In genomic region chr6:97883496-97883895, GRCm38 (mm10) we compare ENCODE assay signal across 11 mouse cellular contexts.
DNase-seq lines count a peak whose midpoint lies in the region; ATAC-seq and TF ChIP-seq lines count a peak whose summit lies in the region.
"Had no signal": no experiment of that assay in that cellular context is flagged by ENCODE, and none has a peak within 500 bp of the region (broad histone marks: within the 10 kb centered on the region; RNA-seq: fewer than 3 reads in every experiment).

No protein-coding gene starts in this region.

- no peaks in the 10 kb centered on the region for H3K27me3 ChIP-seq in intestine, embryonic 14.5 days (replicated peaks; ENCODE audit: control insufficient read depth, insufficient read depth, low read length)
- no peaks in the 10 kb centered on the region for H3K27me3 ChIP-seq in intestine, embryonic 15.5 days (replicated peaks)
- H3K27me3 ChIP-seq in heart, postnatal 0 days (ENCODE audit: control insufficient read depth, insufficient read depth, low read length): no peaks in the 10 kb centered on the region
- H3K27me3 ChIP-seq in liver, embryonic 11.5 days (replicated peaks; ENCODE audit: control insufficient read depth, insufficient read depth, low read length): no peaks in the 10 kb centered on the region
- H3K27me3 ChIP-seq: midbrain, embryonic 12.5 days; stomach, embryonic 15.5 days had no signal

- no peak overlapping the region for H3K9ac ChIP-seq in intestine, embryonic 14.5 days (ENCODE audit: low read length)
- no peak overlapping the region for H3K9ac ChIP-seq in intestine, embryonic 15.5 days
- H3K9ac ChIP-seq in heart, postnatal 0 days (replicated peaks; ENCODE audit: low read depth, low read length): no peak overlapping the region
- H3K9ac ChIP-seq in liver, embryonic 11.5 days (ENCODE audit: low read depth, low read length): no peak overlapping the region
- H3K9ac ChIP-seq: midbrain, embryonic 12.5 days; stomach, embryonic 15.5 days had no signal

- no peak overlapping the region for H3K4me2 ChIP-seq in intestine, embryonic 14.5 days (ENCODE audit: low read length)
- no peak overlapping the region for H3K4me2 ChIP-seq in intestine, embryonic 15.5 days (replicated peaks)
- H3K4me2 ChIP-seq in heart, postnatal 0 days (ENCODE audit: low read depth, low read length): peak overlapping the region; percentile 13
- no peak overlapping the region for H3K4me2 ChIP-seq in liver, embryonic 11.5 days
- H3K4me2 ChIP-seq: midbrain, embryonic 12.5 days; stomach, embryonic 15.5 days had no signal

- WGBS in intestine, embryonic 14.5 days: 75% methylated on average over 2 of the region's 2 CpGs
- WGBS in intestine, embryonic 15.5 days: 71% methylated on average over 2 of the region's 2 CpGs
- WGBS in heart, postnatal 0 days: 16% methylated on average over 2 of the region's 2 CpGs
- WGBS in liver, embryonic 11.5 days: 64% methylated on average over 2 of the region's 2 CpGs

- peaks cover 5% of the 10 kb centered on the region; the same call in 1 of the 2 replicates for H3K4me1 ChIP-seq in intestine, embryonic 14.5 days (replicated peaks; ENCODE audit: control insufficient read depth, insufficient read depth, low read length)
- no peaks in the 10 kb centered on the region for H3K4me1 ChIP-seq in intestine, embryonic 15.5 days (replicated peaks)
- peaks cover 48% of the 10 kb centered on the region for H3K4me1 ChIP-seq in heart, postnatal 0 days (ENCODE audit: control insufficient read depth, insufficient read depth)
- 0 out of 2 replicates have a peak, but pooled peaks cover 5% of the 10 kb centered on the region for H3K4me1 ChIP-seq in liver, embryonic 11.5 days (replicated peaks; ENCODE audit: control insufficient read depth, insufficient read depth, low read length)
- H3K4me1 ChIP-seq: stomach, embryonic 15.5 days had no signal

- no peak for TF ChIP-seq CTCF in heart, postnatal 0 days (IDR thresholded peaks at IDR 0.05; ENCODE audit: low read depth)

- no peak overlapping the region for H3K27ac ChIP-seq in intestine, embryonic 14.5 days (ENCODE audit: low read depth)
- H3K27ac ChIP-seq in intestine, embryonic 15.5 days: no peak overlapping the region
- peak overlapping the region; percentile 91 for H3K27ac ChIP-seq in heart, postnatal 0 days (ENCODE audit: low read depth)
- H3K27ac ChIP-seq in liver, embryonic 11.5 days (ENCODE audit: low read depth, low read length): no peak overlapping the region
- H3K27ac ChIP-seq: midbrain, embryonic 12.5 days; stomach, embryonic 15.5 days had no signal

- no peaks in the 10 kb centered on the region for H3K9me3 ChIP-seq in intestine, embryonic 14.5 days (ENCODE audit: control insufficient read depth, low read length)
- no peaks in the 10 kb centered on the region for H3K9me3 ChIP-seq in intestine, embryonic 15.5 days
- no peaks in the 10 kb centered on the region for H3K9me3 ChIP-seq in heart, postnatal 0 days (replicated peaks; ENCODE audit: control insufficient read depth, low read length)
- no peaks in the 10 kb centered on the region for H3K9me3 ChIP-seq in liver, embryonic 11.5 days (ENCODE audit: control insufficient read depth, low read length)
- H3K9me3 ChIP-seq: midbrain, embryonic 12.5 days; stomach, embryonic 15.5 days had no signal

- no peak for TF ChIP-seq EP300 in heart, postnatal 0 days (IDR thresholded peaks at IDR 0.05; ENCODE audit: low read depth)

- H3K4me3 ChIP-seq in intestine, embryonic 14.5 days (ENCODE audit: low read depth, low read length): no peak overlapping the region
- no peak overlapping the region for H3K4me3 ChIP-seq in intestine, embryonic 15.5 days (replicated peaks)
- H3K4me3 ChIP-seq in heart, postnatal 0 days (ENCODE audit: low read depth, low read length): no peak overlapping the region
- no peak overlapping the region for H3K4me3 ChIP-seq in liver, embryonic 11.5 days (ENCODE audit: low read depth, low read length)
- H3K4me3 ChIP-seq: midbrain, embryonic 12.5 days; stomach, embryonic 15.5 days had no signal

- no peak for DNase-seq in intestine, embryonic 14.5 days (ENCODE audit: low spot score)
- DNase-seq in 3T3-L1 (ENCODE audit: low read depth, low spot score): peak; percentile 87
- DNase-seq in brain, adult 2 months (ENCODE audit: low read depth, low spot score): peak; percentile 81
- DNase-seq in heart, postnatal 0 days (ENCODE audit: low spot score): peak; percentile 91
- DNase-seq in thymus, postnatal 10 days (ENCODE audit: low spot score in 2 of 2): no peak
- no peak for DNase-seq in liver, embryonic 11.5 days (ENCODE audit: low spot score)
- no peak for DNase-seq in thymus, postnatal 4 days

- no peaks in the 10 kb centered on the region for H3K36me3 ChIP-seq in intestine, embryonic 14.5 days (ENCODE audit: control insufficient read depth, insufficient read depth, low read length)
- H3K36me3 ChIP-seq in intestine, embryonic 15.5 days: no peaks in the 10 kb centered on the region
- H3K36me3 ChIP-seq in heart, postnatal 0 days (replicated peaks; ENCODE audit: control insufficient read depth, insufficient read depth, low read length): no peaks in the 10 kb centered on the region
- no peaks in the 10 kb centered on the region for H3K36me3 ChIP-seq in liver, embryonic 11.5 days (ENCODE audit: control insufficient read depth, insufficient read depth, low read length)
- H3K36me3 ChIP-seq: midbrain, embryonic 12.5 days; stomach, embryonic 15.5 days had no signal

- 0 out of 2 replicates have a peak, but pooled peaks have one; percentile 47 for ATAC-seq in intestine, embryonic 14.5 days (replicated peaks; ENCODE audit: low FRiP score, low TSS enrichment, low read depth)
- no peak; the same call in 1 of the 2 replicates for ATAC-seq in intestine, embryonic 15.5 days
- ATAC-seq in heart, postnatal 0 days (ENCODE audit: insufficient read depth, low read depth): peak; percentile 85
- no peak for ATAC-seq in liver, embryonic 11.5 days (replicated peaks; ENCODE audit: low FRiP score)
- ATAC-seq: intestine, postnatal 0 days had no signal

Comparison
In these comparisons a context has a peak if more than half of its experiments do, and no peak if none do; other contexts are left out.
1. ATAC-seq: peak in intestine, embryonic 14.5 days (single experiment) and heart, postnatal 0 days (single experiment); none in intestine, embryonic 15.5 days (single experiment) and liver, embryonic 11.5 days (single experiment).
2. DNase-seq: peak in 3T3-L1 (single experiment), brain, adult 2 months (single experiment) and heart, postnatal 0 days (single experiment); none in intestine, embryonic 14.5 days (single experiment), thymus, postnatal 10 days (0 of 2), liver, embryonic 11.5 days (single experiment) and thymus, postnatal 4 days (single experiment).